Mouse (Mus musculus) E14TG2a.4 (cell line): ENCODE measurements around the gene Optn.

Source experiments
- CTCF ChIP-seq: conservative IDR thresholded peaks from 2 replicates; pipeline ENCODE4 v1.5.1; 2014; ENCODE audit warnings: low read length
- NANOG ChIP-seq: IDR thresholded peaks from 2 replicates; pipeline ENCODE4 v1.6.1; 2014; ENCODE audit warnings: borderline replicate concordance, low read length, mixed read lengths
- POU5F1 ChIP-seq: IDR thresholded peaks from 2 replicates; pipeline ENCODE4 v1.6.1; 2014; ENCODE audit warnings: low read length, borderline replicate concordance

DNA sequence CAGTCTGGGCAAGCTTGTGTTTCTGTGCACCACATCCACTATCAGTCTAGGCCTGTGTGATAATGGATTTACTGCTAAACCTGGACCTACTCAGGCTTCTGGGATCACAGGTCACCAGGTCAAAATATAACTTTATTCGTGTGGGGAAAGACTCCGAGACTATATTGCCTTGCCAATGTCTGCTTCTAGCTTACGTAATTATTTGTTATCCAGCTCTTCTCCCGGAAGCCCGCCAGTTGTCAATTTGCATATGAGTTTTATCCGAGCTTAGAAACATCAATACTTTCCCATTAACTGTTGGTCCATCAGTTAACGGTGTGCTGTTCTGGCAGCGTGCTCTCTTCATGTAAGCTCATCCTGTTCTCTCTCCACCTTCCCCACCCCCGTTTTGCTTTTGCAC, 28.6 kb downstream of the Optn start:
- TF ChIP-seq CTCF, result no peak
- TF ChIP-seq NANOG, result no peak
- no peak for TF ChIP-seq POU5F1
